Mouse (Mus musculus): ENCODE results near the gene Mpp6.

Gene Mpp6

GRCm38 (mm10) chr6:50159842-50160241, 49.8 kb downstream of the Mpp6 start:
- no peak for DNase-seq

GRCm38 (mm10) chr6:50163013-50163412, 53.0 kb downstream of the Mpp6 start:
- DNase-seq: no peak

- no peak for DNase-seq
Observed at GRCm38 (mm10) chr6:50168821-50169220, 58.8 kb downstream of the Mpp6 start.

GRCm38 (mm10) chr6:50169771-50170170, 59.7 kb downstream of the Mpp6 start:
- no peak for DNase-seq

GRCm38 (mm10) chr6:50175736-50176135, 65.7 kb downstream of the Mpp6 start:
- no peak for DNase-seq

- peak; percentile 10 for DNase-seq
Observed at GRCm38 (mm10) chr6:50180189-50180588, 70.1 kb downstream of the Mpp6 start.

- no peak for DNase-seq
Observed at GRCm38 (mm10) chr6:50187955-50188354, 77.9 kb downstream of the Mpp6 start.

- no peak for DNase-seq
Observed at GRCm38 (mm10) chr6:50189376-50189775, 79.3 kb downstream of the Mpp6 start.

GRCm38 (mm10) chr6:50191605-50192004, 81.6 kb downstream of the Mpp6 start:
- no peak for DNase-seq

GRCm38 (mm10) chr6:50192169-50192568, 82.1 kb downstream of the Mpp6 start:
- DNase-seq: no peak

GRCm38 (mm10) chr6:50192822-50193221, 82.8 kb downstream of the Mpp6 start:
- no peak for DNase-seq

- DNase-seq: no peak
Observed at GRCm38 (mm10) chr6:50193851-50194250, 83.8 kb downstream of the Mpp6 start.

- DNase-seq: no peak
Observed at GRCm38 (mm10) chr6:50204356-50204755, 94.3 kb downstream of the Mpp6 start.

- DNase-seq: no peak
Observed at GRCm38 (mm10) chr6:50205093-50205492, 95.1 kb downstream of the Mpp6 start.

GRCm38 (mm10) chr6:50214711-50215372, 104.8 kb downstream of the Mpp6 start:
- DNase-seq: no peak

GRCm38 (mm10) chr6:50215373-50215745, 105.3 kb downstream of the Mpp6 start:
- DNase-seq: no peak

GRCm38 (mm10) chr6:50215986-50216385, 105.9 kb downstream of the Mpp6 start:
- no peak for DNase-seq

- no peak for DNase-seq
Observed at GRCm38 (mm10) chr6:50218628-50219027, 108.6 kb downstream of the Mpp6 start.

GRCm38 (mm10) chr6:50219066-50219465, 109.0 kb downstream of the Mpp6 start:
- no peak for DNase-seq

GRCm38 (mm10) chr6:50220863-50221262, 110.8 kb downstream of the Mpp6 start:
- DNase-seq: peak; percentile 56

- DNase-seq: no peak
Observed at GRCm38 (mm10) chr6:50222351-50222750, 112.3 kb downstream of the Mpp6 start.

GRCm38 (mm10) chr6:50222986-50223385, 112.9 kb downstream of the Mpp6 start:
- peak; percentile 28 for DNase-seq

- DNase-seq: no peak
Observed at GRCm38 (mm10) chr6:50223606-50224005, 113.6 kb downstream of the Mpp6 start.

GRCm38 (mm10) chr6:50225232-50225631, 115.2 kb downstream of the Mpp6 start:
- DNase-seq: no peak

- DNase-seq: no peak
Observed at GRCm38 (mm10) chr6:50228180-50228579, 118.1 kb downstream of the Mpp6 start.

All from thymus, postnatal 14 days (tissue).